Mouse (Mus musculus) limb, embryonic 14.5 days (tissue): Measurements from ENCODE around the gene Sdccag8. TPM values are rescaled to one million over a fixed set of nuclear protein-coding genes. Genes with fewer than 3 reads are reported as not detected.

ENCODE experiments used
- ATAC-seq: fragments of 200-750 bp; cut with Nextera tagmentation; 2 replicates; pipeline ENCODE4 v1.8.0; 2017; ENCODE audit warnings: low read depth, moderate number of reproducible peaks, moderate TSS enrichment; ENCODE audit not compliant: low FRiP score
- DNase-seq: peaks from one replicate; pipeline ENCODE4 v3.0.0-alpha.2; 2015; ENCODE audit warnings: low spot score
- H3K27ac ChIP-seq: fragments of 300-500 bp; sonication (generic); replicated peaks from 2 replicates; pipeline ENCODE4 v1.5.1; 2014; ENCODE audit warnings: low read depth, mild to moderate bottlenecking, low read length, moderate library complexity, mixed read lengths
- H3K27me3 ChIP-seq: fragments of 300-500 bp; sonication (generic); 2 replicates; pipeline ENCODE4 v1.6.1; 2014; ENCODE audit warnings: low read length, mixed read lengths; ENCODE audit not compliant: control insufficient read depth, insufficient read depth
- H3K36me3 ChIP-seq: fragments of 300-500 bp; sonication (generic); 2 replicates; pipeline ENCODE4 v1.6.1; 2014; ENCODE audit warnings: mild to moderate bottlenecking, low read length, moderate library complexity, mixed read lengths; ENCODE audit not compliant: control insufficient read depth, insufficient read depth
- H3K4me1 ChIP-seq: fragments of 300-500 bp; sonication (generic); 2 replicates; pipeline ENCODE4 v1.6.1; 2014; ENCODE audit warnings: antibody characterized with exemption, low read length, mixed read lengths; ENCODE audit not compliant: control insufficient read depth, insufficient read depth
- H3K4me2 ChIP-seq: fragments of 300-500 bp; sonication (generic); replicated peaks from 2 replicates; pipeline ENCODE4 v1.6.1; 2014; ENCODE audit warnings: low read depth, mild to moderate bottlenecking, low read length, moderate library complexity; ENCODE audit not compliant: severe bottlenecking
- H3K4me3 ChIP-seq: fragments of 300-500 bp; sonication (generic); replicated peaks from 2 replicates; pipeline ENCODE4 v1.5.1; 2014; ENCODE audit warnings: low read length
- H3K9ac ChIP-seq: fragments of 300-500 bp; sonication (generic); 2 replicates; pipeline ENCODE4 v1.6.1; 2014; ENCODE audit warnings: mild to moderate bottlenecking, low read depth, low read length, moderate library complexity; ENCODE audit not compliant: severe bottlenecking
- H3K9me3 ChIP-seq: fragments of 300-500 bp; sonication (generic); 2 replicates; pipeline ENCODE4 v1.6.1; 2016; ENCODE audit warnings: low read length; ENCODE audit not compliant: control insufficient read depth
- POLR2A ChIP-seq: fragments of 200-500 bp; IDR thresholded peaks from 2 replicates; pipeline ENCODE4 v1.8.0; 2012; ENCODE audit warnings: inconsistent platforms, mild to moderate bottlenecking, moderate library complexity, borderline replicate concordance; ENCODE audit not compliant: insufficient read depth, insufficient read length; ENCODE audit errors: extremely low read depth
- WGBS: fragments of 180-500 bp; shearing (Covaris S2); extraction: QIAGEN DNeasy Blood & Tissue Kit; methylation state at CpG from one replicate; pipeline ENCODE4 v1.1.7; 2014; 5-methylcytosine and 5-hydroxymethylcytosine counted together
- polyA plus RNA-seq, 2 experiments: library from polyadenylated mRNA; depleted of rRNA in 1 of 2; stranded (reverse) in 1 of 2; unstranded in 1 of 2; fragments of >200 nt; fragmentation: Nextera tagmentation in 1 of 2; extraction: Ambion mirVana in 1 of 2; gene quantifications; 2 replicates each; pipeline versions ENCODE4 v1.2.1 to v1.2.3; 2012 to 2014

The Sdccag8 gene
- polyA plus RNA-seq, 2 experiments: 8.5 to 15.8 TPM

GRCm38 (mm10) chr1:176982671-176983070 is 168.2 kb downstream of the Sdccag8 start:
- H3K4me2 ChIP-seq: no peak overlapping the region
- H3K36me3 ChIP-seq: no peaks in the 10 kb centered on the region
- H3K27me3 ChIP-seq: no peaks in the 10 kb centered on the region
- H3K9ac ChIP-seq: no peak overlapping the region
- no peaks in the 10 kb centered on the region for H3K9me3 ChIP-seq
- DNase-seq (no peak), ATAC-seq (no peak)
- H3K4me1 ChIP-seq: 0 out of 2 replicates have a peak, but pooled peaks cover 5% of the 10 kb centered on the region
- TF ChIP-seq POLR2A: no peak
- H3K27ac ChIP-seq: no peak overlapping the region
- no peak overlapping the region for H3K4me3 ChIP-seq
- WGBS: 85% methylated on average over 8 of the region's 8 CpGs

GRCm38 (mm10) chr1:176985691-176986090 is 171.2 kb downstream of the Sdccag8 start:
- Histone ChIP-seq H3K27ac (no peak overlapping the region), H3K9me3 (no peaks in the 10 kb centered on the region), H3K27me3 (no peaks in the 10 kb centered on the region), H3K4me2 (no peak overlapping the region), H3K4me3 (no peak overlapping the region), H3K4me1 (0 out of 2 replicates have a peak, but pooled peaks cover 5% of the 10 kb centered on the region), H3K9ac (no peak overlapping the region), H3K36me3 (no peaks in the 10 kb centered on the region)
- ATAC-seq (no peak), DNase-seq (peak; percentile 26)
- WGBS: 42% methylated on average over 6 of the region's 6 CpGs
- no peak for TF ChIP-seq POLR2A

GRCm38 (mm10) chr1:176986275-176986674 is 171.8 kb downstream of the Sdccag8 start:
- no peaks in the 10 kb centered on the region for H3K9me3 ChIP-seq
- WGBS: 72% methylated on average over 6 of the region's 6 CpGs
- H3K4me3 ChIP-seq: no peak overlapping the region

GRCm38 (mm10) chr1:176986990-176987740 is 172.7 kb downstream of the Sdccag8 start:
- no peak for TF ChIP-seq POLR2A
- peak; percentile 35 for DNase-seq
- no peak overlapping the region for H3K4me3 ChIP-seq
- H3K36me3 ChIP-seq: no peaks in the 10 kb centered on the region
- no peak for ATAC-seq
- WGBS: 71% methylated on average over 6 of the region's 6 CpGs
- no peaks in the 10 kb centered on the region for H3K9me3 ChIP-seq
- H3K9ac ChIP-seq: no peak overlapping the region
- H3K4me1 ChIP-seq: 0 out of 2 replicates have a peak, but pooled peaks cover 5% of the 10 kb centered on the region
- no peaks in the 10 kb centered on the region for H3K27me3 ChIP-seq
- H3K27ac ChIP-seq: no peak overlapping the region
- no peak overlapping the region for H3K4me2 ChIP-seq

More at GRCm38 (mm10) chr1:176986275-176986674, 171.8 kb downstream of the Sdccag8 start:
- Histone ChIP-seq H3K4me2 (no peak overlapping the region), H3K27ac (no peak overlapping the region), H3K4me1 (0 out of 2 replicates have a peak, but pooled peaks cover 5% of the 10 kb centered on the region), H3K36me3 (no peaks in the 10 kb centered on the region), H3K27me3 (no peaks in the 10 kb centered on the region), H3K9ac (no peak overlapping the region)
- ATAC-seq (no peak), DNase-seq (no peak)
- TF ChIP-seq POLR2A: no peak

GRCm38 (mm10) chr1:176991473-176991872 is 177.0 kb downstream of the Sdccag8 start:
- Histone ChIP-seq H3K4me2 (no peak overlapping the region), H3K27me3 (no peaks in the 10 kb centered on the region), H3K9me3 (no peaks in the 10 kb centered on the region), H3K9ac (no peak overlapping the region), H3K4me3 (no peak overlapping the region), H3K27ac (no peak overlapping the region), H3K36me3 (no peaks in the 10 kb centered on the region), H3K4me1 (peaks cover 7% of the 10 kb centered on the region)
- ATAC-seq (no peak), DNase-seq (no peak)
- WGBS: 94% methylated on average over 4 of the region's 4 CpGs
- TF ChIP-seq POLR2A: no peak
